Mouse (Mus musculus) limb, embryonic 12.5 days (tissue): ENCODE results near the gene Myl4. TPM values are rescaled to one million over a fixed set of nuclear protein-coding genes. Genes with fewer than 3 reads are reported as not detected.

Source experiments
- ATAC-seq: fragments of 200-750 bp; cut with Nextera tagmentation; 2 replicates; pipeline ENCODE4 v1.8.0; 2017; ENCODE audit warnings: low read depth, moderate TSS enrichment; ENCODE audit not compliant: insufficient number of reproducible peaks, insufficient read depth, low FRiP score, low TSS enrichment
- H3K27ac ChIP-seq: fragments of 300-500 bp; sonication (generic); 2 replicates; pipeline ENCODE4 v1.5.1; 2016; ENCODE audit warnings: mild to moderate bottlenecking, moderate library complexity
- H3K27me3 ChIP-seq: fragments of 300-500 bp; sonication (generic); 2 replicates; pipeline ENCODE4 v1.6.1; 2016; ENCODE audit warnings: mild to moderate bottlenecking, moderate library complexity
- H3K36me3 ChIP-seq: fragments of 300-500 bp; sonication (generic); 2 replicates; pipeline ENCODE4 v1.6.1; 2016; ENCODE audit warnings: mild to moderate bottlenecking, moderate library complexity
- H3K4me1 ChIP-seq: fragments of 300-500 bp; sonication (generic); replicated peaks from 2 replicates; pipeline ENCODE4 v1.6.1; 2016
- H3K4me2 ChIP-seq: fragments of 300-500 bp; sonication (generic); 2 replicates; pipeline ENCODE4 v1.6.1; 2016; ENCODE audit warnings: mild to moderate bottlenecking, moderate library complexity
- H3K4me3 ChIP-seq: fragments of 300-500 bp; sonication (generic); replicated peaks from 2 replicates; pipeline ENCODE4 v1.5.1; 2016; ENCODE audit warnings: mild to moderate bottlenecking
- H3K9ac ChIP-seq: fragments of 300-500 bp; sonication (generic); replicated peaks from 2 replicates; pipeline ENCODE4 v1.6.1; 2016; ENCODE audit warnings: mild to moderate bottlenecking, moderate library complexity
- H3K9me3 ChIP-seq: fragments of 300-500 bp; sonication (generic); 2 replicates; pipeline ENCODE4 v1.6.1; 2016; ENCODE audit warnings: mild to moderate bottlenecking, moderate library complexity
- WGBS: fragments of 180-500 bp; shearing (Covaris S2); methylation state at CpG from one replicate; pipeline ENCODE4 v1.1.7; 2016; 5-methylcytosine and 5-hydroxymethylcytosine counted together
- polyA plus RNA-seq: library from polyadenylated mRNA; unstranded; fragments of >200 nt; fragmentation: Nextera tagmentation; extraction: Ambion mirVana; gene quantifications from 2 replicates; pipeline ENCODE4 v1.2.1, GENCODE M21; 2016

Gene Myl4
- polyA plus RNA-seq, 1 experiment from 2014 or later: 40.3 TPM

- Histone ChIP-seq H3K4me2 (peak within 1 kb of the TSS; percentile 94), H3K27ac (no peak within 1 kb of the TSS), H3K9ac (peak within 1 kb of the TSS; percentile 62), H3K9me3 (no peaks in the 10 kb centered on the region), H3K27me3 (peaks cover 57% of the 10 kb centered on the region), H3K4me3 (peak within 1 kb of the TSS; percentile 53), H3K4me1 (peaks cover 7% of the 10 kb centered on the region), H3K36me3 (no peaks in the 10 kb centered on the region)
- under 1% methylated on average over 43 of the region's 51 CpGs for WGBS
- ATAC-seq: peak; percentile 85
Measured at GRCm38 (mm10) chr11:104607491-104608245, 57.2 kb downstream of the Myl4 start, which contains the start of gene Itgb3. Itgb3 (plus strand) TSS chr11:104608000.

- H3K4me3 ChIP-seq: peak overlapping the region; percentile 53
- peaks cover 7% of the 10 kb centered on the region for H3K4me1 ChIP-seq
- no peaks in the 10 kb centered on the region for H3K9me3 ChIP-seq
- 1% methylated on average over 23 of the region's 23 CpGs for WGBS
- peak overlapping the region; percentile 62 for H3K9ac ChIP-seq
- H3K36me3 ChIP-seq: no peaks in the 10 kb centered on the region
- peaks cover 57% of the 10 kb centered on the region for H3K27me3 ChIP-seq
- no peak; the same call in 1 of the 2 replicates for ATAC-seq
- H3K4me2 ChIP-seq: peak overlapping the region; percentile 94
- H3K27ac ChIP-seq: no peak overlapping the region
Measured at GRCm38 (mm10) chr11:104608249-104608920, 57.9 kb downstream of the Myl4 start.

DNA sequence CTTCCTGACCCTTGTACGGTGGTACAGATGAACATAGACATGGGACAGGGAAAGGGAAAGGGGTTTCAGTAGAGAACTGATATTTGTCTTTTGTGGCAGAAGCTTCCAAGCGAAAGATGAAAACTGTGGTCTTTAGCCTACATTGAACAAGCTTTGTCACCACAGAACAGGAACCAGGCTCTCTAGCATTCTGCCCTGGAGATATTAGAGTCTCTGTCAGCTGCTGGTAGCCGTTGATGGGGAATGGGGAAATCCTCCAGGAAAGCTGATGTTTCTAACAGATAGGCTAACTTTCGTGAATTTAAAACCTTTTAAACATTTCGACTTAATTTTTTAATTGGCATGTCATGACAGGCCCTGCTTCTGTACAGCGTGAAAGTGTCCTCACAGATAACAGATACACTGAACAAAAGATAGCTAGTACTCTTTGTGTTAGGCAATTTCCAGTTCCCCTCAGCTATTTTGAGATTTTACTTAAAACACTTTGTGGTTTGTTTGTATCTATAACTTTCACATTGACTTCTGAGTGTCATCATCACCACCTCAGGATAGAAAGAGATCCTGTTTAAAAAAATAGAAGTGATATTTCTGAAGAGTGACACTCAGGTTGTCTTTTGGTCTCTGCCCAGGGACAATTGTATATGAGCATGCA is 58.7 kb downstream of the Myl4 start:
- Histone ChIP-seq H3K27me3 (peaks cover 57% of the 10 kb centered on the region), H3K9me3 (no peaks in the 10 kb centered on the region), H3K36me3 (no peaks in the 10 kb centered on the region), H3K9ac (no peak overlapping the region), H3K4me1 (peaks cover 7% of the 10 kb centered on the region), H3K27ac (no peak overlapping the region), H3K4me2 (no peak overlapping the region), H3K4me3 (no peak overlapping the region)
- WGBS: 71% methylated on average over 6 of the region's 6 CpGs
- no peak for ATAC-seq

DNA sequence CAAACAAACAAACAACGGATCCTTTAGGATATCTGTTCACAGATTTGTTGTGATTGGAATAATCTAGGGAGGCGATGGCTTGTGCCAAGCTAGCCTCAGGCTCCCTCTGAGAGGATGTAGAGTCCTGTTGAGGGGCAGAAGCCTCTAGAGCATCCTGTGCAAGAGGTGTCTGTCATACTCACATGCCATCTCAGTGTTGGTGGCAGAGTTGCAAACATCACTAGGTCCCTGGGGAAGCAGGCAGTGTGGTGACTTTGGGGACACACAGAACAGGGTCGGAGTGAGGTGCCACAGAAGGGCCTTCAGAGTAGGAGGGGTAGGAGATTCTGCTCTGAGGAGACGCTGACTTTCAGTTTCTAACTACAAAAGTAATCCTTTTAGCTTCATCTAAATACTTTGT is 59.3 kb downstream of the Myl4 start:
- Histone ChIP-seq H3K27me3 (peaks cover 57% of the 10 kb centered on the region), H3K36me3 (no peaks in the 10 kb centered on the region), H3K9ac (no peak overlapping the region)

GRCm38 (mm10) chr11:104611579-104612151 is 61.2 kb downstream of the Myl4 start:
- Histone ChIP-seq H3K27ac (no peak overlapping the region), H3K4me2 (no peak overlapping the region), H3K9me3 (no peaks in the 10 kb centered on the region), H3K4me3 (no peak overlapping the region), H3K9ac (no peak overlapping the region), H3K4me1 (peaks cover 7% of the 10 kb centered on the region), H3K27me3 (peaks cover 45% of the 10 kb centered on the region), H3K36me3 (no peaks in the 10 kb centered on the region)
- no peak for ATAC-seq
- WGBS: 50% methylated on average over 4 of the region's 4 CpGs

More for the DNA sequence above, 59.3 kb downstream of the Myl4 start:
- H3K27ac ChIP-seq: no peak overlapping the region
- 53% methylated on average over 4 of the region's 4 CpGs for WGBS
- ATAC-seq: no peak
- no peak overlapping the region for H3K4me3 ChIP-seq
- no peak overlapping the region for H3K4me2 ChIP-seq
- no peaks in the 10 kb centered on the region for H3K9me3 ChIP-seq
- peaks cover 7% of the 10 kb centered on the region for H3K4me1 ChIP-seq

- ATAC-seq: no peak
Measured at GRCm38 (mm10) chr11:104613551-104613950, 63.1 kb downstream of the Myl4 start.

GRCm38 (mm10) chr11:104614130-104614529 is 63.7 kb downstream of the Myl4 start:
- Histone ChIP-seq H3K4me1 (no peaks in the 10 kb centered on the region), H3K9ac (no peak overlapping the region), H3K4me2 (no peak overlapping the region), H3K27ac (no peak overlapping the region), H3K4me3 (no peak overlapping the region), H3K36me3 (no peaks in the 10 kb centered on the region), H3K9me3 (no peaks in the 10 kb centered on the region), H3K27me3 (peaks cover 22% of the 10 kb centered on the region)
- 84% methylated on average over 2 of the region's 2 CpGs for WGBS
- no peak for ATAC-seq

More at GRCm38 (mm10) chr11:104613551-104613950, 63.1 kb downstream of the Myl4 start:
- Histone ChIP-seq H3K4me1 (peaks cover 2% of the 10 kb centered on the region), H3K9ac (no peak overlapping the region), H3K27me3 (peaks cover 28% of the 10 kb centered on the region), H3K9me3 (no peaks in the 10 kb centered on the region), H3K27ac (no peak overlapping the region), H3K4me3 (no peak overlapping the region), H3K36me3 (no peaks in the 10 kb centered on the region), H3K4me2 (no peak overlapping the region)
- 77% methylated on average over 10 of the region's 10 CpGs for WGBS

GRCm38 (mm10) chr11:104616182-104616581 is 65.7 kb downstream of the Myl4 start:
- Histone ChIP-seq H3K27me3 (peaks cover 2% of the 10 kb centered on the region; the same call in 1 of the 2 replicates), H3K9ac (no peak overlapping the region), H3K4me1 (no peaks in the 10 kb centered on the region), H3K4me3 (no peak overlapping the region), H3K4me2 (no peak overlapping the region), H3K9me3 (no peaks in the 10 kb centered on the region), H3K36me3 (no peaks in the 10 kb centered on the region), H3K27ac (no peak overlapping the region)
- no peak for ATAC-seq
- WGBS: 65% methylated on average over 5 of the region's 5 CpGs

DNA sequence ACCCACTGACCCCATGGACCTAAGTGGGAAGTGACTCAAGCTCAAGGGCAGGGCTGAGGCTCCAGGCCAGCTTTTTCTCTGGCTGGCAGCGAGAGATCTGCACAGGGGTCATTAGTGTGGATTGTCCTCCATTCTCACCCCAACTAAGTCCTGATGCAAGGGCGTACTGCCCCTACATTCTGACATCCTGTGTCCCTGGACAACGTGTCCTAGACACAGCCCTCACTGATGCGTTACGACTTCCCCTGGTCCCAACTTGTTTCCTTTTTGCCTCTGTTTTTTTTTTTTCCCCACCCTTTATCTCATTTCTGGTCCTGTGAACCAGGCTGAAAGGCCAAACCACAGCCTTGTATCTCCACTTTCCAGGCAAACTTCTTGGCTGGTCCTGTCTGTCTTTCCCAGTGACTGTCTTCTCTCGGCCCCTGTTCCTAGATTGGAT is 68.2 kb downstream of the Myl4 start:
- no peaks in the 10 kb centered on the region for H3K27me3 ChIP-seq
- no peak overlapping the region for H3K27ac ChIP-seq
- H3K9ac ChIP-seq: no peak overlapping the region
- no peak for ATAC-seq
- H3K36me3 ChIP-seq: no peaks in the 10 kb centered on the region
- H3K9me3 ChIP-seq: no peaks in the 10 kb centered on the region
- no peaks in the 10 kb centered on the region for H3K4me1 ChIP-seq
- H3K4me3 ChIP-seq: no peak overlapping the region
- no peak overlapping the region for H3K4me2 ChIP-seq
- 81% methylated on average over 6 of the region's 6 CpGs for WGBS

- no peak for ATAC-seq
- Histone ChIP-seq H3K27me3 (no peaks in the 10 kb centered on the region), H3K4me1 (peaks cover 2% of the 10 kb centered on the region; the same call in 1 of the 2 replicates), H3K9me3 (no peaks in the 10 kb centered on the region), H3K27ac (no peak overlapping the region), H3K9ac (no peak overlapping the region), H3K4me3 (no peak overlapping the region), H3K36me3 (no peaks in the 10 kb centered on the region), H3K4me2 (no peak overlapping the region)
- WGBS: 70% methylated on average over 13 of the region's 13 CpGs
Measured at GRCm38 (mm10) chr11:104619084-104620022, 68.9 kb downstream of the Myl4 start.
